Mouse (Mus musculus) kidney, embryonic 14.5 days (tissue): ENCODE measurements at regions not wholly inside any gene's neighbourhood (a gene's known extent, or its start where the extent isn't known, plus 50 kb on each side); places are given as distances from the start of the nearest gene placed in this dataset.

ENCODE experiments used
- ATAC-seq: fragments of 200-750 bp; cut with Nextera tagmentation; 2 replicates; pipeline ENCODE4 v1.8.0; 2017; ENCODE audit warnings: moderate number of reproducible peaks, mild to moderate bottlenecking, moderate TSS enrichment, moderate library complexity; ENCODE audit not compliant: low FRiP score, low TSS enrichment
- H3K27ac ChIP-seq: fragments of 300-500 bp; sonication (generic); 2 replicates; pipeline ENCODE4 v1.5.1; 2014; ENCODE audit warnings: low read depth, mild to moderate bottlenecking, low read length, moderate library complexity, mixed read lengths
- H3K27me3 ChIP-seq: fragments of 300-500 bp; sonication (generic); 2 replicates; pipeline ENCODE4 v1.6.1; 2014; ENCODE audit warnings: mild to moderate bottlenecking, low read length; ENCODE audit not compliant: control insufficient read depth, insufficient read depth
- H3K36me3 ChIP-seq: fragments of 300-500 bp; sonication (generic); 2 replicates; pipeline ENCODE4 v1.6.1; 2014; ENCODE audit warnings: low read length, mixed read lengths; ENCODE audit not compliant: control insufficient read depth, insufficient read depth
- H3K4me1 ChIP-seq: fragments of 300-500 bp; sonication (generic); 2 replicates; pipeline ENCODE4 v1.6.1; 2014; ENCODE audit warnings: low read length, mixed read lengths; ENCODE audit not compliant: control insufficient read depth, insufficient read depth
- H3K4me2 ChIP-seq: fragments of 300-500 bp; sonication (generic); replicated peaks from 2 replicates; pipeline ENCODE4 v1.6.1; 2014; ENCODE audit warnings: low read depth, mild to moderate bottlenecking, low read length
- H3K4me3 ChIP-seq: fragments of 300-500 bp; sonication (generic); 2 replicates; pipeline ENCODE4 v1.5.1; 2014; ENCODE audit warnings: mild to moderate bottlenecking, low read length
- H3K9ac ChIP-seq: fragments of 300-500 bp; sonication (generic); 2 replicates; pipeline ENCODE4 v1.6.1; 2014; ENCODE audit warnings: low read depth, mild to moderate bottlenecking, low read length, moderate library complexity
- H3K9me3 ChIP-seq: fragments of 300-500 bp; sonication (generic); 2 replicates; pipeline ENCODE4 v1.6.1; 2016; ENCODE audit warnings: low read length; ENCODE audit not compliant: control insufficient read depth
- WGBS: fragments of 180-500 bp; shearing (Covaris S2); extraction: QIAGEN DNeasy Blood & Tissue Kit; methylation state at CpG from one replicate; pipeline ENCODE4 v1.1.7; 2014; 5-methylcytosine and 5-hydroxymethylcytosine counted together

DNA sequence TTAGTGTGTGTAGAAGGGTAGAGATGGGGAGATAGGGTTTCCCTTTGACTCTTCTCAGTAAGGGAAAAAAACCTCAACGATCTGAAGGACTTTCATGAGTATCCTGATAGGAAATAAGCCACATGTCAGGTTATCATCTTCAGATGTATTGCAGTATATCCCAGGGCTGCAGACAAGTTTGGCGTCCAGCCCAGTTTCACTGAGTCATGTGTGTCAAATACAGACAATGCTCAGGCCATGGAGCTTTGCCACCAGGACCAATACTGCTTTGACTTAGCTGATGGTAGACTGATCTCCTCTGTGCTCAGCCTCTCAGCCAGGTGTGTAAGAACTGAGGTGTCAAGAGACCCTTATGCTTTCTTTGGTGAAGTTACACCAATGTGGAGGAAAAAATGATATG lies 62.9 kb downstream of the Cst10 start:
- H3K36me3 ChIP-seq = no peaks in the 10 kb centered on the region
- ATAC-seq = no peak
- WGBS = 91% methylated on average over 2 of the region's 2 CpGs
- no peaks in the 10 kb centered on the region for H3K27me3 ChIP-seq
- no peak overlapping the region for H3K4me2 ChIP-seq
- no peaks in the 10 kb centered on the region for H3K4me1 ChIP-seq
- H3K9ac ChIP-seq = no peak overlapping the region
- no peaks in the 10 kb centered on the region for H3K9me3 ChIP-seq
- H3K4me3 ChIP-seq = no peak overlapping the region
- no peak overlapping the region for H3K27ac ChIP-seq

DNA sequence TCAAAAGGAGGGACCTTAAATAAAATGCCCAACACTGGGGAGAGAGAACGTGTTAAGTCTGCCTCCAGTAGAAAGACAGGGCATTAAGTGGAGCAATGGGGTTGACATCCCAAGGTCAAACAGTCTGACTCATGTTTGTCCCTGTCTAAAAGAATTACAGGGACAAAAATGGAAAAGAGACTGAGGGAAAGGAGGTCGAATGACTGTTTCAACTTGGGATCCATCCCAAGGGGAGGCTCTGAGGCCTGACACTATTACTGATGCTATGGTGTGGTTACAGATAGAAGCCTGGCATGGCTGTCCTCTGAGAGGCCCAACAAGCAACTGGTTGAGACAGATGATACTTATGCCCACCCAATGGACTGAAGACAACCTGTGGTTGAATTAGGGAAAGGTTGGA lies 67.6 kb downstream of the Cst10 start:
- H3K36me3 ChIP-seq = no peaks in the 10 kb centered on the region
- no peak overlapping the region for H3K9ac ChIP-seq
- 67% methylated on average over 2 of the region's 2 CpGs for WGBS
- H3K4me1 ChIP-seq = no peaks in the 10 kb centered on the region
- H3K4me2 ChIP-seq = no peak overlapping the region
- H3K4me3 ChIP-seq = no peak overlapping the region
- no peak overlapping the region for H3K27ac ChIP-seq
- H3K27me3 ChIP-seq = no peaks in the 10 kb centered on the region
- H3K9me3 ChIP-seq = no peaks in the 10 kb centered on the region
- no peak for ATAC-seq

DNA sequence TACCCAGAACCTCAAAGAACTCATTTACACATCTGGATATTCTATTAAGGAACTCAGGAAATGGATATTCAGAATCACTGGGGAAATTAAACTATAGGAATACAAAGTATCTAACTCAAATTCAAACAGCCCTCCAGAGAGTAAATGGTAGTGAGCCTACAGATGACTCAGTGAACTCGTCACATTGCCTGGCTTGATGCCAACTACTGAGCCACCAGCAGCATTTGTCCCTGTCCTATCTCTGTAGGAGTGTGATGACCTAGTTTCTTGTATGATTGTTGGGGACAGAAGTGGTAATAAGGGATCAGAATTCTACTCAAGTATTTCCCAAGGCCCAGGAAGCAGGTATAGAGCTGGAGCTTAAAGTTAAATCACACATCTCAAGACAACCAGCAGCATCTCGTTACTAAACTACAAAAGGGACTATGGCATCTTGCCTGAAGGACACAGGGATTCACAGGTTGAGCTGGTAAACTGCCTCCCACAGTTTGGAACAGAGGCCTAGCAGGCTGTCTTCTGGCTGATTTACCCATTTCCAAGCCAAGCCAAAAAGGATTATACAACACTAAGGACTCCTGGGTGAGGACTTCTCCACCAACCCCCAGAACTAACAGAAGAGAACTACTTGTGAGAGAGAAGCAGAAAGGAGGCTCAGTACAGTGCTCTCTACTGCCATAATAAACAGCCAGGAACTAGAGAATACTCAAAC lies 88.6 kb downstream of the Cst10 start:
- no peak for ATAC-seq
- Histone ChIP-seq H3K9ac (no peak overlapping the region), H3K4me3 (no peak overlapping the region), H3K4me2 (no peak overlapping the region), H3K4me1 (no peaks in the 10 kb centered on the region), H3K9me3 (no peaks in the 10 kb centered on the region), H3K36me3 (no peaks in the 10 kb centered on the region), H3K27ac (no peak overlapping the region), H3K27me3 (no peaks in the 10 kb centered on the region)
- WGBS = 71% methylated on average over 2 of the region's 2 CpGs

DNA sequence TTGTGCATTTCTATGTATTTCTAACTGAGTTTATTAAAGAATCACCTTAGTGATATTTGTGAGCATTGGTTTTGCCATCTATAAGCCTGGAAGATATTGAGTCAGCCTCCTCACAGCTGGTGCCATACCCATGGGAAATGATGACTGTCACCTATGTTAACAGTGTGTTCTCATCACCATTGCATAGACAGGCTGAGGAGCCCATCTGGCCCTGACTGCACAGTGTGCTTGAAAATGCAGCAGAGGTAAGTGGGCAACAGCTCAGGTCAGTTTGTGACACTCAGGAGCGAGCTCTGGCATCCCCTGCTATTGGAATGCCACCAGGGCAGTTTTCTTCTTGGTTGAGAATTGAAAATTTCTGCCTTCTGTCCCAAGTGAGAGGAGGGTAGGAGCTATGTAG lies 108.0 kb downstream of the Cst10 start:
- 96% methylated on average over 1 of the region's 1 CpGs for WGBS
- no peak overlapping the region for H3K4me2 ChIP-seq

DNA sequence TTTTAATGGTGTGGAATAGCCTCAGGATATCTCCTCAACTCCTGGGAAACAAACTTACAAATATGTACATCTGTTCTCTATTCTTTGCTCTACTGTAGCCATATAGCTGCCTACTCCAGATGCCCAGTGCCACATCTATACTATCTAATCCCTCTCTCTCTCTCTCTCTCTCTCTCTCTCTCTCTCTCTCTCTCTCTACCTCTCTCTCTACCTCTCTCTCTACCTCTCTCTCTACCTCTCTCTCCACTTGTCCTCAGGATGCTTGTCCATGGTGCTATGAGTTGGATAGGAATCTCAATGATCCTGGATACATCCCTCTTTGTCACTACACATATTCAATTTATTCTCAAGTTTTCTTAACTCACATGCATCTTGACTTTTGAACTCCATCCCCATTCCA lies 119.6 kb downstream of the Cst10 start:
- no peak for ATAC-seq
- Histone ChIP-seq H3K4me1 (no peaks in the 10 kb centered on the region), H3K27me3 (no peaks in the 10 kb centered on the region), H3K9ac (no peak overlapping the region), H3K4me2 (no peak overlapping the region), H3K4me3 (no peak overlapping the region), H3K36me3 (no peaks in the 10 kb centered on the region), H3K9me3 (no peaks in the 10 kb centered on the region), H3K27ac (no peak overlapping the region)

More for the DNA sequence above, 108.0 kb downstream of the Cst10 start:
- H3K27ac ChIP-seq = no peak overlapping the region
- H3K9me3 ChIP-seq = no peaks in the 10 kb centered on the region
- no peaks in the 10 kb centered on the region for H3K4me1 ChIP-seq
- no peaks in the 10 kb centered on the region for H3K27me3 ChIP-seq
- no peak overlapping the region for H3K4me3 ChIP-seq
- no peak overlapping the region for H3K9ac ChIP-seq
- no peak for ATAC-seq
- no peaks in the 10 kb centered on the region for H3K36me3 ChIP-seq

DNA sequence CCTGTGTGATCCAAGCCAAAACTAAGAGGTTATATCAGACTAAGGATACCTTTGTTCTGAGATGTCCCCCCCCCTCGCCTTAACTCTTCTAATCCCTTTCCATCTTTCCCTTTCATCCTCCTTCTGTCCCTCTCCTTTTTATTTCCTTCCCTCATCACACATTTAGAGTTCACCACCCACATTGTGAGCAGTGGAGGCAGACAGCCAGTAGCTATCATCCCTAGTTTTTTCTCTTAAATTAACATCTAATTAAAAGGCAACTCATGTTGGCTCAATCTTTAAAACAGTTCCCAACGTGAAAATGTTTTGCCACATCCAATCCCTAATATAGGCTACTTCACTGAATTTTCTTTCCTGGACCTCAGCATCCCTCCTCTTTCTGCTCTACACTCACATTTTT lies 138.0 kb downstream of the Cst10 start:
- no peak overlapping the region for H3K9ac ChIP-seq
- no peaks in the 10 kb centered on the region for H3K9me3 ChIP-seq
- no peaks in the 10 kb centered on the region for H3K4me1 ChIP-seq
- H3K36me3 ChIP-seq = no peaks in the 10 kb centered on the region
- no peak overlapping the region for H3K4me2 ChIP-seq
- ATAC-seq = no peak
- 70% methylated on average over 2 of the region's 2 CpGs for WGBS
- H3K27me3 ChIP-seq = no peaks in the 10 kb centered on the region
- no peak overlapping the region for H3K27ac ChIP-seq
- H3K4me3 ChIP-seq = no peak overlapping the region

DNA sequence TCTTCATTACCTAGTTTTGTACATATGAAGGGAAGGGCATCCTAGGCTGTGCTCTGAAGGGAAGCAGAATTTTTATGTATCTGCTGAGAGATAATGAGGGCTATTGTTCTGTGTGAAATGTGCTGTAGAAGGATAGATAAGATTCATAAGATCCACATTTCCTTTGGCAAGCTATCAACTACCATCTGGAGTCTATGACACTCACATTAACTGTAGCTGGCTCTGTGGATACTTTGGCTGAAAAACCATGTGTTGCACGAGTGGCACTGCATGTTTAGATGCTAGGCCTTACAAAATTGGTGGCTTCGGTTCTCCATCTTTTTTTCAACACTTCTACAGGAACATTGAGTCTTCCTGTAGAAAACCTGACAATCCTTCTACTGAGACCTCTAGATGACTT lies 140.9 kb downstream of the Cst10 start:
- H3K9ac ChIP-seq = no peak overlapping the region
- H3K4me2 ChIP-seq = no peak overlapping the region
- H3K27me3 ChIP-seq = no peaks in the 10 kb centered on the region
- H3K4me3 ChIP-seq = no peak overlapping the region
- H3K4me1 ChIP-seq = no peaks in the 10 kb centered on the region
- H3K27ac ChIP-seq = no peak overlapping the region
- ATAC-seq = no peak
- H3K36me3 ChIP-seq = no peaks in the 10 kb centered on the region
- H3K9me3 ChIP-seq = no peaks in the 10 kb centered on the region
- WGBS = 72% methylated on average over 2 of the region's 2 CpGs

DNA sequence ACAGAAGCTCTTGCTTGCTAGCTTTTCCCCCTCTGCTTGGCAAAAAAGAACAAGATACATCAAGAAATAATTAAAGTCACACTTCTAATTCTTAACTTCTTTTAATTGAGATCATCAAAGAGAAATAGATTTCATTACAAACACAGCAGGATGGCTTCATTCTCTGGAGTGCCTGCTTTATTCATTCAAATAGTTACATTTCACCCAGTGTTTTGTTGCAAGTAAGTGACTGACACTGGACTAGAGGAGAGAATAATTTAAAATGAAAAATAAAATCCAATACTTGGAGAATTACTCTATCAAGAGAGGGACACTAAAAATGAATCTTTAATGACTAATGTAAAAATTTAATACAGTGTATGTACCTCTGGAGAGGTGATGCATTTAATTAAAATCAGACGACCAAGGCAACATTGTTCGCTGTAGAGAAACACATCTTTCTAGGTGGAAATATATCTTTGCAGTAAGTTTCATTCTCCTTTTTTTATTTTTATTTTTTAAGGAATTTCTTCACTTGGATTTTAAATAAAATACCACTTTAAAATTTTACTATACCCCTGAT lies 141.9 kb downstream of the Cst10 start:
- no peak overlapping the region for H3K4me2 ChIP-seq
- H3K36me3 ChIP-seq = no peaks in the 10 kb centered on the region
- H3K27ac ChIP-seq = no peak overlapping the region
- H3K4me1 ChIP-seq = no peaks in the 10 kb centered on the region
- H3K9me3 ChIP-seq = no peaks in the 10 kb centered on the region
- ATAC-seq = no peak
- H3K4me3 ChIP-seq = no peak overlapping the region
- WGBS = 93% methylated on average over 2 of the region's 2 CpGs
- no peaks in the 10 kb centered on the region for H3K27me3 ChIP-seq
- H3K9ac ChIP-seq = no peak overlapping the region

DNA sequence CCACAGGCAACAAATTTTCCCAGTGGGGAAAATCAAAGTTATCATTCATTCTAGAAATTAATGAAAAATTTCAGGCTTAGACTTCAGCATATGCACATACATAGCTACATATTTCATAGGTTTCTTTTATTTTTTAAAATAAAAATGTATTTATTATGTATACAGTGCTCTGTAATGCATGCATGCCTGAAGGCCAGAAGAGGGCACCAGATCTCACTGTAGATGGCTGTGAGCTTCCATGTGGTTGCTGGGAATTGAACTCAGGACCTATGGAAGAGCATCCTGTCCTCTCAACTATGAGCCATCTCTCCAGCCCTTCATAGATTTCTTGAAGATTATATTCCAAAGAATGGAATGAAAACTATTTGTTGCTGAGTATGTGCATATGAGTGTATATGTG lies 150.4 kb downstream of the Cst10 start:
- no peak overlapping the region for H3K27ac ChIP-seq
- no peak for ATAC-seq
- H3K36me3 ChIP-seq = no peaks in the 10 kb centered on the region
- no peaks in the 10 kb centered on the region for H3K9me3 ChIP-seq
- no peaks in the 10 kb centered on the region for H3K4me1 ChIP-seq
- no peak overlapping the region for H3K4me2 ChIP-seq
- no peak overlapping the region for H3K9ac ChIP-seq
- no peaks in the 10 kb centered on the region for H3K27me3 ChIP-seq
- no peak overlapping the region for H3K4me3 ChIP-seq
